Mouse (Mus musculus) MEL (cell line): ENCODE data around the gene Btd.

Source experiments
- BHLHE40 ChIP-seq: IDR thresholded peaks from 2 replicates; pipeline ENCODE4 v1.6.1; 2012; ENCODE audit warnings: low read depth, mild to moderate bottlenecking, inconsistent platforms, low read length, improper control_type of control experiment, borderline replicate concordance
- MAX ChIP-seq: IDR thresholded peaks from 2 replicates; pipeline ENCODE4 v1.6.1; 2011; ENCODE audit warnings: low read length, improper control_type of control experiment
- POLR2A ChIP-seq, 2 experiments: IDR thresholded peaks; 2 replicates each; pipeline ENCODE4 v1.6.1; 2011 to 2012; ENCODE audit warnings: low read length in 2 of 2, mild to moderate bottlenecking in 2 of 2, control low read depth in 1 of 2, improper control_type of control experiment in 1 of 2, low read depth in 1 of 2, moderate library complexity in 1 of 2; ENCODE audit not compliant: control insufficient read depth in 1 of 2, insufficient read depth in 1 of 2, poor library complexity in 1 of 2

GRCm38 (mm10) chr14:31683610-31684009, 42.8 kb downstream of the Btd start:
- no peak for TF ChIP-seq POLR2A (IDR thresholded peaks at IDR 0.05; ENCODE audit: control insufficient read depth in 1 of 2, insufficient read depth in 1 of 2, low read depth in 1 of 2, low read length in 2 of 2, poor library complexity in 1 of 2)
- no peak for TF ChIP-seq BHLHE40
- TF ChIP-seq MAX, result no peak
